Mouse (Mus musculus) urinary bladder, postnatal 10 days (tissue): ENCODE results near the gene Ccdc34.

Experiments used
- DNase-seq: peaks from one replicate; pipeline ENCODE4 v3.0.0; 2022; ENCODE audit warnings: low spot score

Ccdc34 gene

DNA sequence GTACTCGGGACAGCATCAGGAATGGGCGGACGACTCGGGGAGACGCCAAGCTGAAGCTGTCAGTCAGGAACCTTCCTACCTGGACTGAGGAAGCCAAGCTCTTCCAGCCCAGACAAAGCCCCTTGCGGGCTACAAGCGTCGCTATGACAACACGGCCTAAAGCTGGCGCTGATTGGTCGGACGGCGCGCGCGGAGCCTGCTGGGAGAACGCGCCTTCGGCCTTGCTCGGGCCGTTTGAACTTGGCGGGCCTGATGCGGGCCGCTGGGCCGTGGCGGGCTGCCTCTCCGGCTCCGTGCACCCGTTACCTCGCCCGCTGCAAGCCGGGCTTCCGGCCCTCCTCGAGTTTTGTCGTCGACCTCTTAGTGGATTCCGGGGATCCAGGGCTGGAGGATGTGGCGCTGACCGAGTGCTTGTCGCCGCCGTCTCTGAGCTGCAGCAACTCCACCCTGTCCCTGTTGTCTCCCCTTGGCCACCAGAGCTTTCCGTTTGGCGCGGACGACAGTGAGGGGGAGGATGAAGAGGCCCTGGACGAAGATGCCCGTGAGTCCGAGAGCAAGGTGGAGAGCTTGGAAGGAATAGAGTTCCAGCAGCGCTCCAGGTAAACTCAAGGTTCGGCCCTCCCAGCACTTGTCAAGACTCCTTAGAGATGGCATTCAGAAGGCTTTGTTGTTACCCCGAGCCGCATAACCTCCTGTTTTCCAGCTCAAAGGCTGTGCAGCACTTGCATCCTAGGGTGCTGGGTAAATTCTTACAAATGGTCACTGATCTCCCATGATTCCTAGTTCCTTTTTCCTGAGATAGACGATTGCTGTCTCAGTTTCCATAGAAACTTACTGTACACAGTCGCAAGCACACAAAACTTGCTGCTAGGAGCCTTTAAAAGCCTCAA lies at the start of gene Ccdc34:
Ccdc34 (plus strand) TSS at position 202 of the 890 bp plus-strand sequence.
- DNase-seq = peak; percentile 65

DNA sequence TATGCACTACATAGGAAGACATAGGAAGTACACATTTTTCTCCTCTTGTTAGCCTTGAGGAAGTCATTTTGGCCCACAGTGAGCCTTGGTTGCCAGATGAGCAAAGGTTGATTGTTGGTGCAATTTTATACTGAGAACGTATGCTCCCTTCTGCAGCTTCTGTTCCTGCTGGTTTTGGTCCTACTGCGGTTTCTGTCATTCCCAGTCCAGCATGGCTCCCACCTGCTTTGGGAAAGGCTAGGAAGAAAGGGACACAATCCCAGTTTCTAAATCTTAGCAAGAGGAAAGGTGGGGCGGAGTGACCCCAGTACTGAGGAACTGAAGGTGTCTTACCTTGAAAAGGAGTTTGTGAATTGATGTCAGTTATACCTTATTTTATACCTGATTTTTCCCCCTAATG lies 48.2 kb upstream of the Ccdc34 start:
- DNase-seq = no peak

DNA sequence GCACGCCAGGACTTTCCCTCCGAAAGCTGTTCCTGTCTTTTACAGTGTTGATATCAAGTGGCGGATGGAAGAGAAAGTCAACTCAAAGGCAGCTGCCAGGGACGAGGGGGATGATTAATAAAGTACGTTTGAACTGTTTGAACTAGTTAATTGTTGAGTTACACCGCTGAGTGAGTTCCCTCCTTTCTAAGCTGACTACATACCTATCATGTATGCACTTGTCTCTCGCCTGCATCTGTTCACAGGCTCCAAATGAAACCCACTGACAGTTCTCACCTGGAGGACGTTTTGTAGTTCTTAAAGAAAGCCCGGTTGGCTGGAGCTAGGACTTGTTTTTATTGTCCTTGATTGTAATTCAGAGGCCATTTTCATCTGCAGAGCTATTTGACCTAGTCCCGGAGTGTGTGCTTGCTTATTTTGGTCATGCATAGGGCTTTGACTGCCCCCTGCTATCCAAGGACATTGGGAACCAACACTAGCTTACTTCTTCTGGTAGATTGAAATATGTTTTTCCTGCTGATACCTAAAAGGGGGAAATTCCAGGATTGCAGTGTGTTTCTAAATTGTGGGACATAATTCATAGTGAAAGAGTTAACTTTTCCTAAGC lies 47.6 kb upstream of the Ccdc34 start:
- no peak for DNase-seq

DNA sequence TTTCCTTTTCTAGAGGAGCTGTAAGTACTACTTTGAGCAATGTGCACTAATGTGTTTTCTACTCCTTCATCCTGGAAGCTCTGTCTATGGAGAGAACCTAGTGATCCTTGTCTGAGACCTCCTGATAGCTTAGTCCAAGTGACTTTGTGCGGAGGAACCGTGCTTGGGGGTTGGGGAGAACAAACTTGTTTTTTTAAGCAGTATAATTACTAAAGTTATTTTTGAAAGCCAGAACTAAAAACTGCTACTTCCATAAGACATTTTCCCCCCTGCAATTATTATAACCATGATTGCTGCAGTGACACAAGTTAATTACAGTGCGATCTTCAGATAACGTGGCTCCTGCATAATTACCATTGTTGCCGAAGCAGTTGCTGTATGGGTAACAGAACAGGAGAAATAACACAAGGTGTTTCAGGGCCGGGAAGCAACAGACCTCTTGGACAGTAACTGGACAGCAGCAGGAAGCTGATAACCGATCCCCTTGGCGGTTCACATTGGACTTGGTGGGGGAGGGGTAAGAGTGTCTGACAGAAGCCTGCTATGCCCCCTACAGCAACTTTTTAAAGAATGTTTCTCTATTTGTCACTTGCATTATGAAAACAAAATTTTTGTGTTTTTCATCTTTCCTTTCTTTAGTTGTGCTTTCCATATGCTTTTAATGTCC lies 46.7 kb upstream of the Ccdc34 start:
- no peak for DNase-seq

DNA sequence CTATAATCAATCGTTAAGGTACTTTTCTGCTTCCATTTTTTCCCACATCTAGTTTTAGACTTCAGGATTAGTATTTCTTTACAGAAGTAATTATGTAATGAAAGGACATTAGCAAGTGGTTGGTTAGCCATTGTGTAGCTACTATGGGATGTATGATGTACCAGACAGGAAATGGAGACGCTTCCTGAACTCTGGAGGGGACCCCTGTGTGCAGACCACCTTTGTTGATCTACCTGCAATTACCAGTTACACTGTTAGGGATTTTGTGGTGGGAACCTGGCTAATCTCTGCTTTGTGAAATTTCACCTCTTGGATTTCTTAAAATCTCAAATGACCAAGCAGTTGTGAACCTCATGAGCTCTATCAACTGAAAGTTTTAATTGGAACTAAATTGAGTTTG lies 45.3 kb upstream of the Ccdc34 start:
- no peak for DNase-seq

DNA sequence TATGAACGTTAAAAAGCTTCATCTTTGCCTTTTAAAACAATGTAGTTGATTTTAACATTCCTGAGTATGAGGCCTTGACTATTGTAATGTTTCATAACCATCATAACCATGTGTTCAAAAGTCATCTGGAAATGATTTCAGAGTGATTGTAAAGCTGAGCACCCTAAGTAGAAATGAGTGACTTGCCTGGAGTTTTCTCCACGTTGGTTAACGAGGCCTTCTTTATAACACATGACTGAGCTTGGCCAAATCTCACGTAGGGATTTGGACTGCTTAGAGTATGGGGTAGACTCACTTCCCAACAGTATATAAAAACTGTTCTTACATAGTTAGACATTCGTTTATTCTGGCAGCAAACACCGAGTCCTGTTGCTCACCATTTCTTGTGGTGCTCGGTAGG lies 44.7 kb upstream of the Ccdc34 start:
- no peak for DNase-seq

DNA sequence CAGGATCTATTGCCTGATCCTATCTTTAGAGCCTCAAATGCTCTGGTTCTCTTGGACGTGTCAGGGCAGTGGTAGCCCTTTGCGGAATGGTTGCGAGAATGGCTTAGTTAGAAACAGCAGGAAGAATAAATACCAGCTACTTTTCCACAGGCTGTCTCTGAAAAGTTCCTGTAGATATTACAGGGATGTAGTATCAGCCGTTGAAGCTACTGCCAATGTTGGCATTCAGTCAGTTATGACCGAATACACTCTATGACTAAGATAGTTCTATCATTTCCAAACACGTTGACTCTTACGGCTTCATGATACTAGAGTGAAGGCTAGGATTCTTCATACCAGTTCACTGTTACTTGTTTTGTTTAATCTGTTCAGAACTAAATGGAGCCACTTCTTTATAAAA lies 42.8 kb upstream of the Ccdc34 start:
- DNase-seq = no peak

DNA sequence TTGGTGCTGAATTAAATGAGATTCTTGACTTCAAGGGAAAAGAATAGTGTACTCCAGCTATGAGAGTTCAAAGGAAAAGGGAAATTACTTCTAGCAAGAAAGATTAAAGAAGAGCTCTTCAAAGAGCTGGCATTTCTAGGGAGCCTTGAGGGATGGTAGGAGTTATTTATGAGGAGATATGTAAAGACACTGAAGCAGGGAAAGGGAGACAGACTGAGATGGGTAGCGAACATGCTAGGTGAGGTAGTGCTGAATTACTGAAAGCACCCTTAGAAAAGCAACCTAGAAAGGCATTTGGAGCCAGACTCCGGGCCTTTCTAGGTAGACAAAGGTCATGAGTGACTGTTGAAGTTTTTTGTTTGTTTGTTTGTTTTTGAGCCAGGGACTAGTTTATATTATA lies 41.4 kb upstream of the Ccdc34 start:
- DNase-seq = no peak

DNA sequence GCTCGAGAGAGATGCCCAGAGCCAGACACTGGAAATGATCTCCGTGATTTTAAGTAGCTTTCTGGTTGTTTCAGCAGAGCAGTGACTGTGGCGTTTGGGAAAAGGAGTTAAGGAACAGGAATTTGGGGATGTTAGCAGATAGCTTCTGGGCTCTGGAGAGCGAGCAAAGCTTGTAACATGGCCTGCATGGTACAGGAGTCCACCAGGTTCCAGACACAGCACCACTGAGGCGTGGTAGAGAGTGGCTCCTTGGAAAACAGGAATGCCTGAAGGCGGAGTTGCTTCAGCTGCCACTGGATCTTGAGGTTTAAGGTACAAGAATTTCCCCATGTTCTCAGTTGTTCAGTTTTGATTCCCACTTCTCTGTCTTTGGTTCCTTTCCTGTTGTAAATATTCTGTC lies 40.3 kb upstream of the Ccdc34 start:
- DNase-seq = no peak

DNA sequence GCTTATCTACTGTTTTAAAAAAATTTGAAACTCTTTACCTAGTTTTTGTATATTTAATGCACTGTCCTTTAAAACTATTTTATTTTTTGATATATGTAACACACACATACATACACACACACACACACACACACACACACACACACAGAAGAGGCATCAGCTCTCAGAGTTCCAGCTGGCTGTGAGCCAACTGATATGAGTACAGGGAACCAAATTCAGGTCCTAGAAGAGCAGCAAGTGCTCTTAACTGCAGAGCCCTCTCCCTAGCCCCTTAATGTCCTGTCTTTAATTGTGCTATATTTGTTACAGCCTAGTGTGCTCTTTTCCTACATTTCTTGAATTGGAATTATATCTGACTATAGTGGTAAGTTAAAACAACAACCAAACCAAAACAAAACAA lies 38.4 kb upstream of the Ccdc34 start:
- DNase-seq = no peak

DNA sequence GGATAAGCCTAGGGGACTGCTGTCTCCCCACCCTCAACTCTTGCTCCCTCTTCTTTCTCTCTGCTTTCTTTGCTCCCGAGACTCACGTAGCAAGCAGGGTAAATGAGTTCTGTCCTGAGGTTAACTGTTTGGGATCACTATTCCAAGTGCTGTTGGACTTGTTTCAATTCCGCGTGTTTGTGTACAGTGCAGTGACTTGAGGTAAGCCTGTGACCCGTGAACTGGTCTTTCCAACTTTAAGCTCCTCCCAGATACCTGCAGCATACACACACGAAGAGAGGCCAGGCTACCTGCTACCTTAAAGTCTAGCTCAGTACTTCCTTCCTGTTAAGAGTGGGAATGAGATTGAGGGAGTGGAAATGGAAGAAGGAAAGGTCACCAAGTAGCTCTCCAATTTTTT lies 34.2 kb upstream of the Ccdc34 start:
- no peak for DNase-seq

DNA sequence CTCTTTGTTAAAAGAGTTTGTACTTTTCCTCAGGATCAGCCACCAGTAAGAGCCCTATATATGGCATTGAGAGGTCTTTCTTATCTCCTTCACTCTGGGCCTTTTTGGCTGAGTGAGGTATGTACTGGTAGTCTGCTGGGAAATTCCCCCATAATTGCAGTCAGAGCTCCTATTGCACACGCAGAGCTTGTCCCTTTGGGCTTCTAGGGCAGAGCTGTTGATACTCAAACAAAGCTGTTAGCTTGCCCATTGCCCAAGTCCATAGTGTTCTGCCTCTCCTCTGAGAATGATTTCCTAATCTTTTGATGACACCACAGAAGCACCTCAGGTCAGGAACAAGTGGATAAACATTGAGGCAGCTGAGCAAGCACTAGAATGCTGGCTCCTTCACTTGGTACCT lies 32.7 kb upstream of the Ccdc34 start:
- DNase-seq = no peak

DNA sequence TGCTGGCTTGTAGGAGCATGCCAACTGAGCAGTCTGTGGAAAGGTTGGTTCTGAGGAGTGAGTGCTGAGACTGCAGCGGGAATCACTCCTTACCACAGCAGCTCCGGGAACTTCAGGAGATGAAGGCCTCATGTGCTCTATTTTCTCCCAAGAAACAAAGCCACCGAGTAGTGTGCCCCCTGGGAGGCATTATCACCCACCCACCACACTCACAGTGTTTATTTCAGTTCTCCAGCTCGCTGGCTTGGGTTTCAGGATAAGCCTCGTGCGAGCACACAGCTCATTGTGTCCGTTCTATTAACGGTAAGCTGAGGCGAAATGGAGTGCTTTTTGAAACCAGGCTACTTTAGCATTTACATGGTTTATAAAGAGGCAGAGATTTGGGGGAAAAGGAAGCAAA lies 32.1 kb upstream of the Ccdc34 start:
- DNase-seq = no peak

DNA sequence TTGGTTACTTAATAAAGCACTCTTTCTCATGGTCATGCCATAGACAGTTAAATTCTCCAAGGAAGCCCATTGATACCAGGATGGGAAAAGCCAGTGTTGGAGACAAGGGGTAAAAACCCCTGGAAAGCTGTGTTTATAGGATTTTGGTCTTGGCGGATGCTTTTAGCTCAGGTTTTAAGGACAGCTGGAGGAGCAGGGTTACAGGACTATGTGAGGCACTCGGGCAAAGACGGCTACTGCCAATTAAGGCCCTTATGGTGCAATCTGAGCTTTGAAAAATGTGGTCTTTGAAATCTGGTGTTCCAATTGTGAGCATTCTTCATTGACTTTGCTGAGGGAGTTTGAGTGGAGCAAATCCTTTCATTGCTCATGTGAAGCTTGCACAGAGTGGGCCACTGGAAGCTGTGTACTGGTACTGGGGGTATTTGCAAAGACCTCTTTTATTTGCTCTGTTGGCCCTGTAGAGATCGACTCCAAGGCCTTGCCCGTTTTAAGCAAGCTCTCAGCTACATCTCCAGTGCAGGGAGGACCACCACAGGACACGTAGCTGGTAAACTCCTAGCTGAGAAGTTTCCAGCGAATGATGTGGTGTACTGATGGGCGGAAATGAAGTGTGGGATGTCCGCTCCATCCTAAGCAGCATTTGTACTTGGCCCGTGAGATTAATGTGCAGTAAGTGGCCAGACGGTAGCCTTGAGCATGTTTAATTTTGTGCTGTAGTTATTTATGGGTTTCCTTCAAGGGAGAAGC lies 31.4 kb upstream of the Ccdc34 start:
- no peak for DNase-seq

DNA sequence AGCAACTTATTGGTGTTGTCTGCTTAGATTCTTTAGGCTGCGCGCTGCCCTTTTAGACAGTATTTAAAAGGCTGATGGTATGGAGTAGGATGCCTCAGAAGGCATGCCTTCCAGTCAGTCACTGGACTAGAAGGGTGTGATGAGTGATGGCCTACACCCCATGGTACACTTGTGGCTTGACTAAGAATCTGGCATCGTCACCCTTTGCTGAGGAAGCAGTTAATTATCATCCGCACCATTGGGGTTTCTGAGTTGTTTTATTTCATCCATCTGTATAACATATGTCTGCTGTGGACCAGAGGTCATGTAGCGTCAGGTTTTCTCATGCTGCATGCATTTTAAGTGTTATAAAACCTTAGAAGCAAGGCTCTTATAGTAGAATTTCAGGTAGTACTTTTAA lies 29.7 kb upstream of the Ccdc34 start:
- no peak for DNase-seq

DNA sequence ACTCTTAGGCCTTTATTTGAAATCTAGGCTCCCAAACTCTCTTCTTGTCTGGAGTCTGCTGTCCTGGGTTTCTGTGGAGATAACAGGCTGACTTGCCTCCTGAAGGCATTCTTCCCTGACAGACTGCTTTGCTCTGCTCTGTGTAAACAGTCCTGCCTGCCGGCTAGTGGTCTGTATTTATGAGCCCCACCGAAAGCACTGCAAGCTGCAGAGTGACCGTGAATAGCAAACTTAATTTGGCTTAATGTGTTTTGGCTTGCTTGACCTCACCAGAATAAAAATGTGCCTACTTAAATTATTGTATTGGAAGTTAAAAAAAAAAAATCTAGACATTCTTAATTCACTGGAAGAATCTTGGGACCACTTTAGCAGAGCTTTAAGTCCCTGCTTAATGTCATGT lies 28.4 kb upstream of the Ccdc34 start:
- no peak for DNase-seq

DNA sequence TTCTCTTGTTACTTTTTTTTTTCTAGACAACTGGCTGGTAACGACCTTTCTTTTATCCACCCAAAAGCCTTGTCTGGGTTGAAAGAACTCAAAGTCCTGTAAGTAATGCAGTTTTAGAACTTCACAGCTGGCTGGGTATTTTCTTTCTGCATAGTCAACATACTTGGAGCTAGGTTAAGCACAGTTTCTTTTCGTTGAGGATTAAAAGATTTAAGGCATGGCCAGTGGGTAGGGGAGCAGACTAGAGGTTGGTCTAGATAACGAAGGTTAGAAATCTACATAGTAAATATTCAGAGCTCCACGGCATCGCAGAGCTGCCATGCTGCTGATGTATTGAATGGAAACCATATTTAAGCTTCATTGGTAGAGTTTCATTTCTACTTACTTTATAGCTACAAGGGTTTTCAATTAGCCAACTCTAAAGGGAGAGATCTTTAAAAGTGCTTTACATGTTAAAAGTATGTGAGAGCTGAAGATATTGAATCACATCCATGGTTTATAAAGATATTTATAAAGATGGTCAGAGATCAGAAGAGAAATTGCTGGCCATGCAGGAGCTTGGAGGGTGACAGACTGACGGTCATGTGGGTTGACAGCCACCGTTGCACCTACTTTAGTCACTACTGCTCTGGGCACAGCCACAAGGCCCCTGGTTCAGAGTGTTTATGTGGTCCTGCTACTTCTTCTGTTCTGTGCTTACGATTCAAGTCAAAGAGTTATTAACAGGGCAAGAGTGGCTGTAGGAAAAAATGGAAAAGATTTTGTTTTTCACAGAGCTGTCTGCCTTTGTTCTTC lies 27.7 kb upstream of the Ccdc34 start:
- no peak for DNase-seq

DNA sequence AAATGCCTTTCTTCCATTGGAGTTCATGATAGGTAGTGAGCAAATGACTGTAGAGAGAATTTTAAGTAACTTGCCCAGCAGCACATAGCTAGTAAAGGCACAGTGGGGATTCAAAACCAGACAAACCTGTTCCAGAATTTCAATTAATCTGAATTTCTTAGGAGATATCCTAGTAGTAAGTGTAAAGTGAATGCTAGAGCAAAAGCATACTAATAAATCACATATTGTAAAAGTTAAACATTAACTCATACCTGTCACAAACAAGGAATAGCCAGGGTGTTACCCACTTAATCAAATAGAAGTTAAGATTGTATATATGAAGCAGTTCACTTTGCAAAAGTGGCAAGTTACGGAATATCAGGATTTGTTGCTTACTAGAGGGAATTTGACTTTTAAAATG lies 25.9 kb upstream of the Ccdc34 start:
- DNase-seq = no peak

DNA sequence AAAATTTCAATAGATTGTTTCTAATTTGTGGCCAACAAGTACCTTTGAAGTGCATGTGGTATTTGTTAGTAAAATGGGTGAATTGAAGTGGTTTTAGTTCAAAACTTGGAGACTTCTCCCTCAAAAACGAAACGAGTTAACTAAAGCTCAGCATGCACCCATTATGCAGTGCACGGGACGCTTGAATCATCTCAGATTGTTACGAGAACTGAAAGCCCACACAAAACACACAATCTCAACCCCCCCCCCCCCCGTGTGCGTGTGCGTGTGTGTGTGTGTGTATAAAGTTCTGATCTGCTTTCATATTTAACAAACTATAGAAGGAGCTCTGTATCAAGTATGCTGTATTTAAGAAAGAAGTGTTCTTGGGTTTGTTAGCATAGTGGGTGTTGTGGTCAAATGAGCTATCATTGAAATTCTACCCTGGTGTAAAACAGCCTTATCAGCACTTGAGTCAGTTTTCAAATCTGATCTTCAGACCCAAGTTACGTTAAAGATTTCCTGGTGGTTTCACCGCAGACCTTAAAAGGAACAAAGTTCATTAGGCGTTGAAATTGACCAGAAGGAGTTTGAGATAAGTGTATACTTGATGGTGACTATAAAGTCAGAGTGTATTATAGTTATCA lies 25.1 kb upstream of the Ccdc34 start:
- DNase-seq = no peak

DNA sequence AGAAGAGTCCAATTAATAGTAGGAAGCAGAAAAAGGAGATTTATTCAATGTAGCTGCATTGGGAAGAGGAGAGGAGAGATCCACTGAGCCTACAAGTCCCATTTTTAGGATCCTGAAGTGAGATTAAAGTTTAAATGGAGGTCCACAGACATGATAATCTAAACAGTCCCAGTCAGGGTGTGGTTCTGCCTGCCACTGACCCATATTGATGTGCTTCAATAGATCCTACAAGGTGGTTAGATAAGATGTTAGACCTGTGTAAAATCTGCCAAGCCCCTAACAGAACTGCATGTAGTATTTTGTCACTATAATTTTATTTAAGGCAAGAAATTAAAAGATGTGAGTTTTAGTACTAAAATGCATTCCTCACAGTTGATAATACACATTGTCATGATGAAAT lies 24.2 kb upstream of the Ccdc34 start:
- DNase-seq = no peak

DNA sequence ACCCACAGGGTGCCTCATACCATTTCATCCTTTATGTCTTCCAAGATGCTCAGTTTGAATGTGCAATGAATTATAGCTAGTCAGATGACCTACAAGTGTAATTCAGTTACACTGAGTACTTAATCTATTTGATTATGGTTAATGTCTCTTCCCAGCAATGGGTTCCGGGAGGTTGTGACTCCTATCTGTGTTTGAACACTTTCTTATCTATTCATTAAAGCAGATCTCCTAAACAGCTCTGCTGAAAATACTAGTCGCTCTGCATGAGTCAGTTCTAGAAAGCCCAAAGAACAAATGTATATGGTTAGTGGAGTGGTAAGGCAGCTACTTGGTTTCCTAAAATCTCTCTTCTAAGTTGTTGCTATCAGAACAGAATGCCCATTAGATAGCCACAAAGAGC lies 22.6 kb upstream of the Ccdc34 start:
- no peak for DNase-seq
